Mouse (Mus musculus) testis, postnatal 10 days (tissue): Measurements from ENCODE around the gene Vmn1r100.
"Not testable (repeated sequence)": the region's sequence is repeated elsewhere in the genome, so short reads cannot be mapped to it uniquely, and the experiment has no call there.

ENCODE experiments used
- DNase-seq: peaks from one replicate; pipeline ENCODE4 v3.0.0; 2021; ENCODE audit warnings: low spot score

The Vmn1r100 gene

DNA sequence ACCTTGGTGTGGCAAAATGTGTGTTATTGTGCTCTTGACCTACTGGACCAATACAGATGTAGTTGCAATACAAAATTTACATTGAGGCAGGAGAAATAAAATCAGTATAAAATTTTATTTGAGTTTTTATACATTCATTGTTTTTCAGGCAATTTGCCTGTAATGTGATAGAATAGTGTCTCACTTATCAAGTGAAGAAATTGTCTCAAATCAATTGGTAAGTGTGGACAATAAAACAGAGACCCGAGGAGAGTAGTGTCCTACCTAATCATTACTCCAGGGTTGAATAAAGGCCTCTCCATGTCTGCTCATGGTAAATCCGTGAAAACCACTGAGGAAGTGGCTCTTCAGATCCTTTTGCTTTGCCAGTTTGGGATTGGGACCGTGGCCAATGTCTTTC lies at the start of gene Vmn1r100:
Vmn1r100 (plus strand) TSS at position 301 of the 400 bp plus-strand sequence.
- not testable (repeated sequence) for DNase-seq

GRCm38 (mm10) chr7:20375310-20375709 lies 42.4 kb upstream of the Vmn1r100 start, which contains the start of gene Gm5728:
Gene Gm5728 (minus strand): TSS chr7:20375410.
- not testable (repeated sequence) for DNase-seq

- DNase-seq: not testable (repeated sequence)
Measured at GRCm38 (mm10) chr7:20442493-20442892, 24.8 kb downstream of the Vmn1r100 start, which contains the start of gene Vmn1r101. Gene Vmn1r101 (minus strand): TSS chr7:20442593.
